Mouse (Mus musculus) right cerebral cortex, adult 18-20 months (tissue): ENCODE data around the gene Flot1.
A peak's percentile ranks its signal among the peaks of the same experiment; 100 is the strongest.
"Not testable (repeated sequence)": the region's sequence is repeated elsewhere in the genome, so short reads cannot be mapped to it uniquely, and the experiment has no call there.

ENCODE experiments used
- DNase-seq: peaks from one replicate; pipeline ENCODE4 v3.0.0; 2022; ENCODE audit warnings: mixed read lengths

The Flot1 gene

GRCm38 (mm10) chr17:35836991-35837422 lies 14.0 kb downstream of the Flot1 start:
- peak; percentile 90 for DNase-seq

GRCm38 (mm10) chr17:35837487-35837886 lies 14.5 kb downstream of the Flot1 start:
- no peak for DNase-seq

- DNase-seq: peak; percentile 98
These were observed 15.1 kb downstream of the Flot1 start, which contains the start of gene Tubb5 for GRCm38 (mm10) chr17:35838122-35838544. Tubb5 (minus strand) TSS chr17:35838306.

GRCm38 (mm10) chr17:35838570-35838969 lies 15.5 kb downstream of the Flot1 start:
- DNase-seq: no peak

GRCm38 (mm10) chr17:35839002-35839401 lies 16.0 kb downstream of the Flot1 start:
- DNase-seq: not testable (repeated sequence)

DNA sequence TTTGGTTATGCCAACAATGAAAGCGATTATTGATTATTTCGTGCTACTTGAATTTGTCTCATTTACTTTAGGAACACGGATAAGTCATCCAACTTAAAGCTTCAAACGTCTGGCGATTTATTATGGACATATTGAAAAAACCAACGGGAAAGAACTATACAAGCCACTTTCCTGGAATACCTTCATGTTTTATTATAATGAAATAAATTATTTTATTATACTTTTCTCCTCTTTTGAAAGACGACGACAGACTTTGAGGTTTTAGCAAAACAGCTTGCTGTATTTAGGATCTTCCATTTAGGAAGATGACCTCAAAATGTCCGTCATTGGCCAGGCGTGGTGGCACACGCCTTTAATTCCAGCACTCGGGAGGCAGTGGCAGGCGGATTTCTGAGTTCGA lies 17.5 kb downstream of the Flot1 start:
- DNase-seq: no peak

GRCm38 (mm10) chr17:35841076-35841950 lies 18.3 kb downstream of the Flot1 start, which contains the start of gene Mdc1:
Mdc1 (plus strand) TSS chr17:35841515.
- DNase-seq: peak; percentile 100

GRCm38 (mm10) chr17:35842006-35842405 lies 19.0 kb downstream of the Flot1 start:
- DNase-seq: no peak

DNA sequence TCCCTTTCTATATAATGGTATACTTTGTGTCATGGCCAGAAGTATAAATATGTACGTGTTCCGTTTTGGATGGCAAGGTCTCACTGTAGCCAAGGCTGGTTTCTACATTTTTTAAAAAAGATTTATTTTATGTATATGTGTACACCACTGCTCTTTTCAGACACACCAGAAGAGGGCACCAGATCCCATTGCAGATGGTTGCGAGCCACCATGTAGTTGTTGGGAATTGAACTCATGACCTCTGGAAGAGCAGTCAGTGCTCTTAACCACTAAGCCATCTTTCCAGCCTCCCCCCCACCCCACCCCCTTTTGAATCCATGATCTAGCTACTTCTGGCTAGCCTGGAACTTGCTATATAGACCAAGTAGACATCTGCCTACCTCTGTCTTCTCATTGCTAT lies 20.5 kb downstream of the Flot1 start:
- no peak for DNase-seq

GRCm38 (mm10) chr17:35848112-35848511 lies 25.1 kb downstream of the Flot1 start:
- DNase-seq: peak; percentile 72

GRCm38 (mm10) chr17:35850974-35851373 lies 27.9 kb downstream of the Flot1 start:
- DNase-seq: no peak

GRCm38 (mm10) chr17:35859371-35859770 lies 36.3 kb downstream of the Flot1 start:
- DNase-seq: no peak

DNA sequence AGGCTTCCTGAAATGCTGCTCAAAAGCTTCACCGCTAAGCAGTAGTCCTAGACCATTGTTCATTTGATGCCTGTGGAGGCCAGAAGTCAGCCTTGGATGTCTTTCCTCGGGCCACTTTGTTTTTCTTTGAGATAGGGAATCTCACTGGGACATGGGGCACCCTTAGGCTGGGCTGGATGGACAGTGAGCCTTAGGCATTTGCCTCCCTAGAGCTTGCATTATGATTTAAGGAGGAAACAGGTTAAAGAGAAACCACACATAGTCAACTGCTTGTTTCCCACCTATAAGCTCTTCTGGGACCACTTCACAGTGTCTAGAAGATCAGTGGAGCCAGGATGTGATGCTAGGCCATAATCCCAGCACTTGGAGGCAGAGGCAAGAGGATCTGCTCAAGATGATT lies 36.8 kb downstream of the Flot1 start:
- DNase-seq: no peak

- DNase-seq: no peak
These were observed 37.8 kb downstream of the Flot1 start for GRCm38 (mm10) chr17:35860831-35861197.

DNA sequence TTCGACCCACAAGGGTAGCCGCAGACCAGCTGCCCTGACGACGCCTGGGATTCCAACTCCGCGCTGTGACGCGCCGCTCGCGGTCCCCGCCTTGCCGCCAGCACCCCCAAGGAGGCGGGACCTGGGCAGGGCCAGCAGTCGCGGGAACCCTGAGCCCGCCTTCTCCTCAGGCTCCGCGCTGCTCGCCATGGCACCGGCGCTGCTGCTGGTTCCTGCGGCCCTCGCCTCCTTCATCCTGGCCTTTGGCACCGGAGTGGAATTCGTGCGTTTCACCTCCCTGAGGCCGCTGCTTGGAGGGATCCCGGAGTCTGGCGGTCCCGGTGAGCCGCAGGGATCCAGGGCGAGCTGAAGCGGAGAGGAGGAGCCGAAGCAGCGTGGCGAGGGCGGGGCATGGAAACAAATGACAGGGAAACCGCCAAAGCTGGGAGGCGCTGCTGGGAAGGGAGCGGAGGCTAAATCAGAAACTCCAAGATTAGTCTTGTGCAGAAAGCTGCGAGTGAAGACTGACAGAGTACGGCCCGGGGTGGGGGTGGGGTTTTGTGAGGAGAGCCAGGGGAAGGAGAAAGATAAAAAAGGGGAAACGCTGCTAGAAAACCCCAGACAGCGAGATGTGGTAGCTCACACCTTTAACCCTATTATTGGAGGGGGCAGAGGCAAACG lies 38.3 kb downstream of the Flot1 start, which contains the start of gene Nrm:
Gene Nrm, plus strand, starts transcription at position 121 of the 660 bp plus-strand sequence.
- peak; percentile 92 for DNase-seq

DNA sequence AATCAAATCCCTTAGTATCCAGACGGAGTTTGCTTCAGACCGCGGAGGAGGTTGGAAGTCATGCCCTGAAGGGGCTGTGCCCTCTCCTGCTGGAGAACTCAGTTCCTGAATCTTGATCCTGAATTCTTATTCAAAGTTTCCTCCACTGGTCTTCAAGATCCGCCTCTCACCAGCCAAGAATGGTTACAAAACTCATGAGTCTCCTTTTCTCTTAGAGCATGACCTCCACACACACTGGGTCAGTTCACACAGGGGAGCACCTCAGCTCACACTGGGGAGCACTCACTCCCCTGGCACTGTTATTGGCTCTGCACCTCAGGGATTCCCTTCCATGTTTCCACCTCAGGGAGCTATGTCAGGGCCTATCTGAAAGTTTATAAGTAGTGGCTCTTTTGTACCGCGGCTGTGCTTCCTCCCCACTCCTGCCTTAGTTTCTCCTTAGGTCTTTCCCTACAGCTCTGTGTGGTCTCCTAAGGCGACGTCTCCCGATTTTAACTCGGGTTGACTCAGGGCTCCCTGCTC lies 41.9 kb downstream of the Flot1 start:
- DNase-seq: no peak

DNA sequence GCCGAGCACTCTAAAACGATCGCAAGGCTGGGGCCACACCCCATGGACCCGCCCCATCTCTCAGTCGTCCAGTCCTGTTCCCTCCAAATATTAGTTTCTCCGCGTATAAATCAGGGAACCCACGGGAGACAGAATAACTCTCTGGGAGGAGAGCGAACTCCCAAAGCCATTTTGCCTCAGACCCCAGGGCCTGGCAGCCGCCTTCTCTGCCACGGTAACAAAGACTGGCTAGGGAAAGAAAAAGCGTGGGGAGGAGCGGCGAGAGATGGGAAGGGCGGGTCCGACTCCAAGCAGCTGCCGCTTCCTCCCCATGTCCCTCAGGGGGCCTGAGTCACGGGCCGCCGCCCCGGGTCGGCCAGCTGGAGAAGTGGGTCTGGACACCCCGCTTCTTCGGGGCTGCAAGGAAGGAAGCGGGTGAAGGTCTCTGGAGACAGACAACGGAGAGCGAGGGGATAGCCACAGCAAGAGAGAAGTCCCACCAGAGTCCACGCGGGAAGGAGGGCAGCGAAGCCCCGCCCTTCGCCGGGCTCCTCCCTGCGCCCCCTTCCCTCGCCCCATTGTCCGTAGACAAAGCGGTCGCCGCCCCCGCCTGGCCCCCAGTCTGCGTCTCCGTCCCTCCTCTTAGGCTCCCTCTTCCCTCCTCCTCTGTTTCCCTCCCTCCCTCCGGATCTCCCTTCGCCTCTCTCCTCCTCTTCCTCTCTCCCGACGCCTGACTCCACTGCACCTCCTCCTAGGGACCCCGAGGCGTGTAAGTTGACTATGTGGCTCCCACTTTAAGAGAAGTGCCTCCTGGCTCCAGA lies 42.7 kb downstream of the Flot1 start, which contains the start of gene Ppp1r18:
Gene Ppp1r18, plus strand, starts transcription at position 113 of the 800 bp plus-strand sequence.
- no peak for DNase-seq

GRCm38 (mm10) chr17:35866281-35866831 lies 43.3 kb downstream of the Flot1 start:
- DNase-seq: no peak

GRCm38 (mm10) chr17:35866911-35867890 lies 44.2 kb downstream of the Flot1 start:
- no peak for DNase-seq

GRCm38 (mm10) chr17:35868165-35868820 lies 45.3 kb downstream of the Flot1 start:
- DNase-seq: no peak
